Mouse (Mus musculus) heart, embryonic 11.5 days (tissue): ENCODE data around the gene Clock. TPM values are rescaled to one million over a fixed set of nuclear protein-coding genes. Genes with fewer than 3 reads are reported as not detected.

ENCODE experiments used
- ATAC-seq: fragments of 200-750 bp; cut with Nextera tagmentation; replicated peaks from 2 replicates; pipeline ENCODE4 v1.8.0; 2017; ENCODE audit warnings: moderate library complexity; ENCODE audit not compliant: insufficient number of reproducible peaks, low FRiP score, low TSS enrichment
- H3K27ac ChIP-seq: fragments of 300-500 bp; sonication (generic); 2 replicates; pipeline ENCODE4 v1.5.1; 2014; ENCODE audit warnings: mild to moderate bottlenecking, low read depth, low read length
- H3K27me3 ChIP-seq: fragments of 300-500 bp; sonication (generic); 2 replicates; pipeline ENCODE4 v1.6.1; 2014; ENCODE audit warnings: mild to moderate bottlenecking, low read length, mixed read lengths; ENCODE audit not compliant: control insufficient read depth, insufficient read depth
- H3K36me3 ChIP-seq: fragments of 300-500 bp; sonication (generic); 2 replicates; pipeline ENCODE4 v1.6.1; 2014; ENCODE audit warnings: mild to moderate bottlenecking, low read length, moderate library complexity, mixed read lengths; ENCODE audit not compliant: control insufficient read depth, insufficient read depth
- H3K4me1 ChIP-seq: fragments of 300-500 bp; sonication (generic); 2 replicates; pipeline ENCODE4 v1.6.1; 2014; ENCODE audit warnings: low read length; ENCODE audit not compliant: control insufficient read depth, insufficient read depth
- H3K4me2 ChIP-seq: fragments of 300-500 bp; sonication (generic); 2 replicates; pipeline ENCODE4 v1.6.1; 2014; ENCODE audit warnings: mild to moderate bottlenecking, moderate library complexity
- H3K4me3 ChIP-seq: fragments of 300-500 bp; sonication (generic); 2 replicates; pipeline ENCODE4 v1.5.1; 2014; ENCODE audit warnings: low read depth, low read length
- H3K9ac ChIP-seq: fragments of 300-500 bp; sonication (generic); 2 replicates; pipeline ENCODE4 v1.6.1; 2014; ENCODE audit warnings: mild to moderate bottlenecking, low read depth, low read length, moderate library complexity
- H3K9me3 ChIP-seq: fragments of 300-500 bp; sonication (generic); replicated peaks from 2 replicates; pipeline ENCODE4 v1.6.1; 2016; ENCODE audit warnings: low read length; ENCODE audit not compliant: control insufficient read depth
- WGBS: fragments of 180-500 bp; shearing (Covaris S2); extraction: QIAGEN DNeasy Blood & Tissue Kit; methylation state at CpG from one replicate; pipeline ENCODE4 v1.1.7; 2014; ENCODE audit not compliant: insufficient replicate concordance; 5-methylcytosine and 5-hydroxymethylcytosine counted together
- polyA plus RNA-seq: library from polyadenylated mRNA; unstranded; fragments of >200 nt; fragmentation: Nextera tagmentation; extraction: Ambion mirVana; gene quantifications from 2 replicates; pipeline ENCODE4 v1.2.1, GENCODE M21; 2014

Gene Clock
- polyA plus RNA-seq, 1 experiment from 2014 or later = 12.1 TPM

DNA sequence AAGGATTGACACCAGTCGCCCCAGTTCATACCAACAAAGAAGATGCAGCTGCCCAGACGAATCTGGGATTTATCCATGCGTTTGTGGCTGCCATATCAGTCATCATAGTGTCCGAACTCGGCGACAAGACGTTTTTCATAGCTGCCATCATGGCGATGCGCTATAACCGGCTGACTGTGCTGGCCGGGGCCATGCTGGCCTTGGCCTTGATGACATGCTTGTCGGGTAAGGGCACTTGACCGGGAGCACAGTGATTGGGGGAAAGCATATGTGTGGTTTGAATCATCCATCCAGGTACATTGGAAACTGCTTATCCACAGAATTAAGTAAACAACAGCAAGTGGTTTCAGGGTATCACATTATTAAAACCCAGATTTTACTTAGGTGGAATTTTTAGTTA, 105.2 kb downstream of the Clock start:
- Histone ChIP-seq H3K27me3 (no peaks in the 10 kb centered on the region), H3K4me2 (no peak overlapping the region), H3K4me1 (peaks cover 3% of the 10 kb centered on the region; the same call in 1 of the 2 replicates), H3K4me3 (no peak overlapping the region), H3K36me3 (peaks cover 15% of the 10 kb centered on the region), H3K9ac (no peak overlapping the region), H3K9me3 (no peaks in the 10 kb centered on the region), H3K27ac (no peak overlapping the region)
- ATAC-seq = no peak
- 89% methylated on average over 13 of the region's 13 CpGs for WGBS

GRCm38 (mm10) chr5:76194377-76194945, 110.1 kb downstream of the Clock start:
- H3K4me2 ChIP-seq = 0 out of 2 replicates have a peak overlapping the region, but pooled peaks have one; percentile 3
- H3K9ac ChIP-seq = no peak overlapping the region
- no peak; the same call in 1 of the 2 replicates for ATAC-seq
- no peak overlapping the region for H3K27ac ChIP-seq
- peaks cover 3% of the 10 kb centered on the region; the same call in 1 of the 2 replicates for H3K36me3 ChIP-seq
- H3K4me3 ChIP-seq = no peak overlapping the region
- WGBS = 50% methylated on average over 6 of the region's 6 CpGs
- no peaks in the 10 kb centered on the region for H3K27me3 ChIP-seq
- peaks cover 16% of the 10 kb centered on the region for H3K4me1 ChIP-seq
- no peaks in the 10 kb centered on the region for H3K9me3 ChIP-seq

DNA sequence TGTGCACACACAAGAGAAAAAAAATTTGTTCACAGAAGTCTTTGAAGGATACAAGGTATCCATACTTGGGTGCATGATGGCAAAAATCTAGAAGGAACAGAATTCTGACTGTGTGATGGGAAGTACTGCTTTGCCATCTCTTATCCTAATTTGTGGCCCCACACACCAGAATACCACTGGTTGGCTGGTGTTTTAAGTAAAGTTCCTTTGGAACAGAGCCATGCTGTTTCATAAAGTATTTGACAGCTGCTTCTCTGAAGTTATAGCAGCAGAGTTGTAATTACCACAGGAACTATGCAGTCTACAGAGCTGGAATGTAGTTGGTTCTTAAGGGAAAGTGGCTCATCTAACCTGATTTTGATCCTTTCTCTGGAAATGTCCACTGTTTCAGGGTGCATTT, 111.5 kb downstream of the Clock start:
- no peak overlapping the region for H3K4me2 ChIP-seq
- H3K4me3 ChIP-seq = no peak overlapping the region
- H3K27ac ChIP-seq = no peak overlapping the region
- H3K27me3 ChIP-seq = no peaks in the 10 kb centered on the region
- no peak for ATAC-seq
- H3K9ac ChIP-seq = no peak overlapping the region
- no peaks in the 10 kb centered on the region for H3K36me3 ChIP-seq
- peaks cover 21% of the 10 kb centered on the region for H3K4me1 ChIP-seq
- H3K9me3 ChIP-seq = no peaks in the 10 kb centered on the region

DNA sequence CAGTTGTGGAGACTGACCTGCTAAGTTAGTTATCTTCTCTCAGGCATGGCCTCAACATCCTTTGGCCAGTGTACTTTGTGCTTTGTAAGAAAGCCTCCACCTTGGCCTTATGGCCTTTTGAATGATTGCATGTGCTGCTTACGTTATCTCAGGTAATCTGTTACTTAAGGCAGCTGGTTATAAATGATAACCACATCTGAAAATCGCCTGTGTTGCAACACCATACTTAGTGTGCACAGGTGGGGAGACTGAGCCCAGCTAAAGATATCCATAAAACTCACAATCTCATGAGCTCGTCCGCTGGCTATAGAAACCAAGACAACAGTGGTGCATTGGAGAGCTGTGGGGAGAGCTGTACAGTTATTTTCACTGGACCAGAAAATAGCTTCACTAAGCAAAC, 114.0 kb downstream of the Clock start:
- Histone ChIP-seq H3K4me2 (no peak overlapping the region), H3K36me3 (no peaks in the 10 kb centered on the region), H3K4me3 (no peak overlapping the region), H3K4me1 (peaks cover 38% of the 10 kb centered on the region), H3K27ac (no peak overlapping the region), H3K9me3 (no peaks in the 10 kb centered on the region), H3K9ac (no peak overlapping the region), H3K27me3 (no peaks in the 10 kb centered on the region)
- ATAC-seq = no peak
- WGBS = 89% methylated on average over 4 of the region's 4 CpGs

DNA sequence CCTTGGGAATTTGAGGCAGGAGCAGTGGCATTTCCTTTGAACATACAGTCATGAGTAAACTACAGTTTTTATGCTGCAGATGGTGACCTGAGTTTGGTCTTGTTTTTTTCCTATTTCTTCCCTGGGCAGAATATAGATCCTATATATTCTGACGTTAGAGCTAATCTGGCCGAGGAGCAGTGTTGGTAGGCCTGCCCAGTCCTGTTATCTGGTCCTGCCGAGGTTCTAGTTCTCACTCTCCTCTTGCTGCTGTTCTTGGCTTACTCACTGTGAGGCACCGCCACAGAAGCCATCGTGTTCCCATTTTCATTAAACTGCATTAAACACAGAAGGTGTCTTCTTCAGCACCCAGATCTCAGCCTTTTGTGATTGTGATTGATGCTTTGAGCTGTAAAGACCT, 116.7 kb downstream of the Clock start:
- no peak for ATAC-seq
- H3K9me3 ChIP-seq = no peaks in the 10 kb centered on the region
- no peak overlapping the region for H3K9ac ChIP-seq
- 0 out of 2 replicates have a peak overlapping the region, but pooled peaks have one; percentile 1 for H3K27ac ChIP-seq
- H3K4me3 ChIP-seq = no peak overlapping the region
- H3K27me3 ChIP-seq = no peaks in the 10 kb centered on the region
- WGBS = 43% methylated on average over 5 of the region's 5 CpGs
- H3K4me2 ChIP-seq = peak overlapping the region; percentile 29
- H3K36me3 ChIP-seq = no peaks in the 10 kb centered on the region
- H3K4me1 ChIP-seq = peaks cover 38% of the 10 kb centered on the region

DNA sequence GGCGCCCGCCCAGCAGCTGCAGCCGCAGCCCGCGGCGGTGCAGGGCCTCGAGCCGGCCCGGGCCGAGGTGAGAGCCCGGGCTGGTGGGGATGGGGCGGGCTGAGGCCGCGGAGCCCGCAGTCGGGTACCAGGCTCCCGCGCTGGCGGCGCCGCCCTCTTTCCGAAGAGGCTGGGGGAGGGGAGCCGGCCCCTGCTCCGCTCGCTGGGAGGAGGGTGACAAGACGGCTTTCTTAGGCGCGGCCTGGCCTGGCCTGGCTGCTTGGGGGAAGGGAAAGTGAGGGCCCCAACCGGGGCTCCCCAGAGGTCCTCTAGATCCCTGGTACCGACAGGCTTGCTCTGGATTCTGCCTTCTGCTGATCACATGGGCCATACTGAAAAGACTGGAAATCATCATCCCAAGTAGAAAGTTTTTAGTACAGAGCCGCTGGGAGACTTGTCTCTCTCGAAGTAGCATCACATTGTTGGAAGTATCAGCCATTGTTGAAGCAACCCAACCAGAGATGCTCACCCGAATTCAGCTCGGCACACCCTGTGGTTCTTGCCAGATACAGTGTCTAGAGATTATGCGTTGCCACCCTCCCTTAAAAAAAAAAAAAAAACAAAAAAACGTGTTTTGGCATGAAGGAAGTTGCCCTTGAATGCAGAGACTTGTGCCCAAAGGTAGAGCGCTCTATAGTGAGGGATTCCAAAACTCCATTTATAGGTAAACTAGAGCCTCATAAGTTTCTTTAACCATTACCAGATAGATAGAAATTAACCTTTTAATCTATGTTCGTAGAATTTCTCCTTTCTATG, 120.1 kb downstream of the Clock start:
- ATAC-seq = peak; percentile 88
- Histone ChIP-seq H3K4me3 (peak overlapping the region; percentile 92), H3K27ac (peak overlapping the region; percentile 96), H3K9me3 (no peaks in the 10 kb centered on the region), H3K36me3 (no peaks in the 10 kb centered on the region), H3K4me2 (peak overlapping the region; percentile 66), H3K9ac (peak overlapping the region; percentile 96), H3K4me1 (peaks cover 35% of the 10 kb centered on the region), H3K27me3 (no peaks in the 10 kb centered on the region)
- WGBS = 5% methylated on average over 29 of the region's 38 CpGs

DNA sequence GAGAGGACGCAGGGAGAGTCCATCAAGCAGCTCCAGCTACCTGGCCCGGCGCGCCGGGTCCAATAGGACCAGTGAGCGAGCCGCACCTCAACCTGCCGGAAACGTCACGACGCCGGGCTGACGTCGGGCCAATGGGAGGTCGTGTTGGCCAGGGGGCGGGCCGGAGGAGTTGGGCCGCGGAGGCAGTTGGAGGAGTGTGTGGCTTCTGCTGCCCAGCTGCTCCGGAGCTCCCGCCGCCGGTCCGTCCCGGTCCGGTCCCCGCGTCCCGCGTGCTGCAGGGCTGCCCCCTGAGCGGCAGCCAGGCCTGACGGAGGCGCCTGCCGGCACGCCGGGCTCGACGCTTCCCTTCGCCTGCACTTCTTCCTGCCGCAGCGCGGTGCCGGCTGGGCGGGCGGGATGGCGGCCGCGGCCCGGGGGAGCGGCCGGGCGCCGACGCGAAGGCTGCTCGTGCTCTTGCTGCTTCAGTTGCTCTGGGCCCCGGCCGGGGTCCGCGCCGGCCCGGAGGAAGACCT, 120.8 kb downstream of the Clock start, which contains the start of gene Tmem165:
Gene Tmem165 (plus strand): TSS at position 131 of the 512 bp plus-strand sequence.
- peaks cover 30% of the 10 kb centered on the region for H3K4me1 ChIP-seq
- ATAC-seq = peak; percentile 93
- WGBS = 1% methylated on average over 46 of the region's 62 CpGs

GRCm38 (mm10) chr5:76183043-76183749, 121.4 kb downstream of the Clock start:
- Histone ChIP-seq H3K36me3 (no peaks in the 10 kb centered on the region), H3K4me2 (peak overlapping the region; percentile 66), H3K9me3 (no peaks in the 10 kb centered on the region), H3K27ac (peak overlapping the region; percentile 96; the same call in 1 of the 2 replicates), H3K9ac (peak overlapping the region; percentile 96), H3K27me3 (no peaks in the 10 kb centered on the region), H3K4me1 (peaks cover 30% of the 10 kb centered on the region), H3K4me3 (peak overlapping the region; percentile 92)
- ATAC-seq = no peak; the same call in 1 of the 2 replicates
- 38% methylated on average over 17 of the region's 17 CpGs for WGBS

More for the DNA sequence above, 120.8 kb downstream of the Clock start, which contains the start of gene Tmem165:
- no peaks in the 10 kb centered on the region for H3K9me3 ChIP-seq
- peak within 1 kb of the TSS; percentile 92 for H3K4me3 ChIP-seq
- peak within 1 kb of the TSS; percentile 66 for H3K4me2 ChIP-seq
- peak within 1 kb of the TSS; percentile 96 for H3K27ac ChIP-seq
- H3K27me3 ChIP-seq = no peaks in the 10 kb centered on the region
- peak within 1 kb of the TSS; percentile 96 for H3K9ac ChIP-seq
- no peaks in the 10 kb centered on the region for H3K36me3 ChIP-seq
